Mouse (Mus musculus) right cerebral cortex, adult 2 months (tissue): ENCODE measurements around the gene Pon1.

Experiments used
- DNase-seq, 2 experiments: peaks; one replicate each; pipeline ENCODE4 v3.0.0; 2021 to 2022; ENCODE audit warnings: low spot score in 2 of 2

Gene Pon1

GRCm38 (mm10) chr6:5177967-5178891, 15.5 kb downstream of the Pon1 start:
- peak; percentile 15 to 34 for DNase-seq

DNA sequence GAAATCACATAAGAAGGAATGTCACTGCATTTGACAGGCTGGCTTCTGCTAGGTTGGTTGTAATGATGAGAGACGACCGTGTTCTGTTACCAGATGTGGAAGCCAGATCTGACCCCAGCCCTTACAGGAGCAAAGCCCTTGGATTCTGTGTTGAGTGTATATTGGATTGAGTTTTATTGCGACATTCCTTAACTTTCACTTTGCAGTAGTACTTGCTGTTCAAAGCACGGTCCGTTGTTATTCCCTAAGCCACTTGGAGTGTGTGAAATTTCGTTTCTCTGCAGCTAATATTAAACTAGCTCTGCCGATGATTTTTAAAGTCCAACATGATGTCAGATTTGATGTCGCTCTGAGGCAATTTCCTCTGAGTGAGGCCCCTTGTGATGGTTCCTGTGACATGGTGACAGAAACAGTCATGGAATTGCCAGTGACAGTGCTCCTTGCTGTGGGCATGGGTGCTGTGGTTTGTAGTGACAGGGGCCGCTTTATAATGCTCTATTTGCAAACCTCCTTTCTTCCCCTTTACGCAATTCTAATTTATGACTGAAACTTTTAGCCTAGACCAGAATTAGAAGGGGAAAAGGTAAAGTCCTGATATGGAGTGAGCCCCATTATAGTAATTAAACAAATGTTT, 19.4 kb downstream of the Pon1 start:
- no peak for DNase-seq

GRCm38 (mm10) chr6:5172571-5172970, 21.2 kb downstream of the Pon1 start:
- DNase-seq, result no peak

DNA sequence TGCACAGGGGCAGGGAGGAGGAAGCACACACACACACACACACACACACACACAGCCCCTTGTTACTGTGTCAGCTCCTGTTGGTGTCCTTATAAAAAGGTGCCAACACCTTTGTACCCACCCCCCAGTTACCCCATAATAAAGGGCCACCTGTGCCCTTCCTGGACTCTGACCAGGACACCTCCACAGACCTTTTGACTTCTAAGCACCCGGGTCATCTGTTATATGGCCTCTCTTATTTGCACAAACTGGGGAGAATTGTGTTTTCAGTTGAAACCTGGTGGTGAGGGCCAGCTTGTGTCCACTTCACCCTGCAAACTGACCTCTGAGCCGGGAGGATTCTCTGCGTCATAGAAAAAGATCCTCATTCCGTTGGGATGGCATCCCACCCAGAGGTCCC, 22.3 kb downstream of the Pon1 start:
- DNase-seq, result no peak

DNA sequence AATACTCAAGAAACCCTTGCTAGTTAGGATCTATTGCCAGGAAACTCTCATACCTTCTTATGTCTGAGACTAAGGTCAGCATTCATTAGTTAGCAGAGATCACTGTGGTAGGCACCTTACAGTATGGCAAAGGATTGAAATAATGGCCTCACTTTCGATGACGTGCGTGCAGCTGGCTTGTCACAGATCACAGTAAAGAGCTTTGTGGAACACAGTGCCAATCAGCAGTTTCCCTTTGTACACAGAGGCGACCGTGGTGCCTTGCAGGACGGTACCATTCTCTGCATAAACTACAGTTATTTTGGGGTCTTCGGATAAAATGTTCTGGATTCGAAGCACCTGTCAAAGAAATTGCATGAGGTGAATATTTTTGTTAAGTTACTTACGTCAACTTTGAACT, 25.6 kb downstream of the Pon1 start:
- DNase-seq, result no peak

DNA sequence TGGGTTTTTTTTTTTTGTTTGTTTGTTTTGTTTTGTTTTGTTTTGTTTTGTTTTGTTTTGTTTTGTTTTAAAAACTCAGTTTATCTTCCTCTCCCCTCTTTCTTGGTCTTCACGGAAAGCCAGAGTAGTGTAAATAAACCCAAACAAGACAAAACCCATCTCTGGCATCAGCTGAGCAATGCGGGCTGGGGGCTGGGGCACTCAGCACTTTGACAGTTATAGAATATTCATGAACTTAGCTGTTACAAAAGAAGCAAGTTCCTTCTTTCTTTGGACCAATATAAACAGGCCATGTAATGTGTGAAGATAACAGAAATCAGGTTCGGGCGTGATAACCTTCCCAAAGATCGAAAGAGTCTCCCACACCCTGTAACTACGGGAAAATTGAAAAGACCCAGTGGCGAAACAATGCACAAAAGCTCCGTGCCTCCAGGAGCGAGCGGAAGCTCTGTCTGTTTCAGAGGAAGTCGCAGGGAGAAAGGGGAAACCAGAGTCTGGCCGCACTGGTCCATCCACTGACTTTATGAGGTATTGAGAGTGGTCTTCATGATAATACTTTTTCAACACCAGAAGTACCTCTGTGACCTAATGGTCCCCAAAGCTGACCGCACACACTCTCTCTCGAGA, 26.6 kb downstream of the Pon1 start:
- DNase-seq, result no peak

DNA sequence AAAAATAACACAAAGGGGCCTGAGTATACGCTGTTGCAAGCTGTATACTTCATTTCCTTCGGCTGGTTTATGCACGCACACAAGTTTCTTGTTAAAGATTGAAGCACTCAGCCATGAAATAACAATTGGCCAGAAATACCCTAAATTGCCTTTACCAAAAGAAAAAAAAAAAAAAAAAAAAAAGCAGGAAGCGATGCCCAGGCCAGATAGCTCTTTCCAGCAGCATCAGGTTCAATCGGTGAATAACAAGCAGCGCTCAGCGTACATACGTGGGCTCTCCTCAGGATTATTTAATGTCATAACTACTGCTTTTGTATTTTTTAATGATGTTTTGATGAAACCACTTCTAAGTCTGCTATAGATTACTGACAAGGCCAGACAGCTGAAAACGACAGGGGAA, 28.9 kb downstream of the Pon1 start:
- no peak for DNase-seq

GRCm38 (mm10) chr6:5163507-5164144, 30.1 kb downstream of the Pon1 start:
- no peak for DNase-seq

GRCm38 (mm10) chr6:5162052-5162451, 31.7 kb downstream of the Pon1 start:
- DNase-seq, result no peak

- no peak for DNase-seq
These were observed 34.4 kb downstream of the Pon1 start for GRCm38 (mm10) chr6:5159385-5159791.

GRCm38 (mm10) chr6:5156541-5157425, 37.0 kb downstream of the Pon1 start:
- no peak for DNase-seq

GRCm38 (mm10) chr6:5155313-5155927, 38.3 kb downstream of the Pon1 start:
- no peak for DNase-seq

DNA sequence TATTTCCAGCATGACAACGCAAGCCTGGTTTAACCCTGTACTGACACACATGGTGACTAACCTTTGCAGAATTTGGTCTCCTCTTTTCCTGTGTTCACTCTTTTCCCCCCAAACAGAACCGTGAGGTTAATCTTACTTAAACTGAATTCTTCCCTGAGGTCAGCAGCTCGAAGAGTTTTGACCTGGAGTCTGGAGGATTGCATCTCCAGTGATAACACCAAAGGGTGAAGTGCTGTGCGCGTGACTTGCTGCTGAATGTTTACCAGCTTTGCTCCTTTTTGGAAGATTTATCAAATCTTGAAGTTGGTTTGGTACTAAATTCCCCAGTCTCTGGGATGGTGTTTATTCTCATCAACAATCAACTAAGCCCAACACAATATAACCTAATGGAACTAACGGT, 39.0 kb downstream of the Pon1 start:
- no peak for DNase-seq

DNA sequence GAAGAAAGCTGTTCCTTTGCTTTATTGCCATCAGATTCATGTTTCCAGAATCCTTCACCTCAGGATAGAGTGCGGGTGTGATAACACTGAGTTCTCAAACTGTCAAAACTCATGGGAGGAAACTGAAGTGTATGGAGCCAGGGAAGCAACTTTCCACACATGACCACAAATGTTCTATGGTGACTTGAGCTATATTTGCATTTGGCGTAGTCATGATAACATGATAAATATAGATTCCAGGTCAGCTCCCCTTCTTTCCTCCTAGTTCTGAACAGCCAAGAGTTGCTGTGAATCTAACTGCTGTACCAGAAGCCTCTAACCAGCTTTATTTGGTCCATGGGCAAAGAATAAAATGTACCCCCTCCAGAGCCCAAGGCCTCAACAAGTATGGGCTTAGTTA, 41.6 kb downstream of the Pon1 start:
- DNase-seq, result no peak

DNA sequence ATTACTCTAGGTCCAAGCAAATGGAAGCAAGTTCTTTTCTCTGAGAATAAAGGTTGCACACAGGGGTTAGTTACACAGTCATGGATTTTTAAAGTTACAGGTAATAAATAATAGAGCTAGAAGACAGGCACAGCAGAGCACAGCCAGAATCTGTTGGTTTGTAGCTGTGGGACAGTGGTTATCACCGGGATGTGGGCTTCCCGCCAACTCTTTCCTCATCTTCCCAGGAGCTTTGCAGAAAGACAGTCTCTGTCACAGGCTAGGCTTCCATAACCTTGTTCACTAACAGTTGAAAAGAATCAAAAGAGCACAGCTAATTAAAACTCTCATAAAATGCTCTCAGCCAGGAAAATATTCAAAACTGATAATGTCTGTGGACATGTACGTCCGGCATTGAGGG, 42.6 kb downstream of the Pon1 start:
- no peak for DNase-seq

GRCm38 (mm10) chr6:5149941-5150340, 43.8 kb downstream of the Pon1 start:
- no peak for DNase-seq

DNA sequence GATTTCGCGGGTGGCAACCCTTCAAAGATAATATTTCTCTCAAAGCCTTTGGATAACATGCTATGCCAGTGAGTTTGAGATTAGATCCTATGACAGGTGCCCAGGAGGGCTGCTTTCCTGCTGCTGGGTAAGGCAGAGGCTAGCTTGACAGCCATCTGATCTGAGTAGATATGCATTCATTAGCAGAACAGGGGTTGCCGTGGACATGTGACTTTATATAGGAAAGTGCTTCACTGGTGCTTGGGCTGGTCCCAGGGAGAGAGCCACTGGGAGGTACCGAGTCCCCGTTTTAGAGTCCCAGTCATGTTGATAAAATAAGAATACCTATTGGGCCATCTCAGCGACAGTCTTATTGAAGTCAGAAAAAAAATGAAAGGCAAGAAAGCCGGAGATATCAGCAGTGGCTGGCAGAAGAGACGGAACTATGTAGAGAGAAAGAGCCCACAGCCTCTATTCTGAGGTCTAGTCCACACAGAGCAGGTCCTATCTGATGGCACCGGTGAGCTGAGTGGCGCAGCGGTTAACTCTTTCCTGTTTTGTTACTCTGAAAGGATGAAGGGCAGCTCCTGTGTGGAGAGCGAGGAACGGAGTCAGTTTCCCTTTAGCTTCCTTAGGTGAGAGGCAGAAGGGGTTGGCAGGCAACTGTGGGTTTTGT, 46.1 kb downstream of the Pon1 start:
- no peak for DNase-seq

- DNase-seq, result no peak
These were observed 54.1 kb downstream of the Pon1 start for GRCm38 (mm10) chr6:5139666-5140065.

- DNase-seq, result no peak
These were observed 54.7 kb downstream of the Pon1 start for GRCm38 (mm10) chr6:5138875-5139631.

GRCm38 (mm10) chr6:5136046-5136445, 57.7 kb downstream of the Pon1 start:
- DNase-seq, result no peak
